Mouse (Mus musculus): ENCODE measurements around the gene Irx1.

GRCm38 (mm10) chr13:71951966-71952365 lies 11.6 kb downstream of the Irx1 start:
- TF ChIP-seq CTCF (IDR thresholded peaks at IDR 0.05; ENCODE audit: low read depth) (no peak), EP300 (optimal IDR thresholded peaks at IDR 0.05) (no peak)

Measured in stomach, postnatal 0 days (tissue).